Mouse (Mus musculus) hindbrain, embryonic 15.5 days (tissue): ENCODE data around the gene Nme2. TPM values are rescaled to one million over a fixed set of nuclear protein-coding genes. Genes with fewer than 3 reads are reported as not detected.
"Not testable (repeated sequence)": the region's sequence is repeated elsewhere in the genome, so short reads cannot be mapped to it uniquely, and the experiment has no call there.

Experiments used
- ATAC-seq: fragments of 200-750 bp; cut with Nextera tagmentation; 2 replicates; pipeline ENCODE4 v1.8.0; 2017; ENCODE audit warnings: low read depth, moderate number of reproducible peaks, moderate TSS enrichment; ENCODE audit not compliant: low FRiP score
- H3K27ac ChIP-seq: fragments of 300-500 bp; sonication (generic); replicated peaks from 2 replicates; pipeline ENCODE4 v1.5.1; 2015; ENCODE audit warnings: mild to moderate bottlenecking, inconsistent platforms
- H3K27me3 ChIP-seq: fragments of 300-500 bp; sonication (generic); 2 replicates; pipeline ENCODE4 v1.6.1; 2015; ENCODE audit warnings: control low read depth, inconsistent platforms
- H3K36me3 ChIP-seq: fragments of 300-500 bp; sonication (generic); 2 replicates; pipeline ENCODE4 v1.6.1; 2015; ENCODE audit warnings: control low read depth, inconsistent platforms
- H3K4me1 ChIP-seq: fragments of 300-500 bp; sonication (generic); replicated peaks from 2 replicates; pipeline ENCODE4 v1.6.1; 2015; ENCODE audit warnings: control low read depth, inconsistent platforms
- H3K4me2 ChIP-seq: fragments of 300-500 bp; sonication (generic); 2 replicates; pipeline ENCODE4 v1.6.1; 2015; ENCODE audit warnings: moderate library complexity, mild to moderate bottlenecking, inconsistent platforms
- H3K4me3 ChIP-seq: fragments of 300-500 bp; sonication (generic); 2 replicates; pipeline ENCODE4 v1.5.1; 2015; ENCODE audit warnings: mild to moderate bottlenecking, inconsistent platforms
- H3K9ac ChIP-seq: fragments of 300-500 bp; sonication (generic); 2 replicates; pipeline ENCODE4 v1.6.1; 2015; ENCODE audit warnings: inconsistent platforms
- H3K9me3 ChIP-seq: fragments of 300-500 bp; sonication (generic); 2 replicates; pipeline ENCODE4 v1.6.1; 2016; ENCODE audit warnings: control low read depth, inconsistent platforms
- WGBS: fragments of 180-500 bp; shearing (Covaris S2); methylation state at CpG from one replicate; pipeline ENCODE4 v1.1.7; 2015; 5-methylcytosine and 5-hydroxymethylcytosine counted together
- polyA plus RNA-seq: library from polyadenylated mRNA; unstranded; fragments of >200 nt; fragmentation: Nextera tagmentation; extraction: Ambion mirVana; gene quantifications from 2 replicates; pipeline ENCODE4 v1.2.1, GENCODE M21; 2015

The Nme2 gene
- polyA plus RNA-seq, 1 experiment from 2014 or later = 94.8 TPM

DNA sequence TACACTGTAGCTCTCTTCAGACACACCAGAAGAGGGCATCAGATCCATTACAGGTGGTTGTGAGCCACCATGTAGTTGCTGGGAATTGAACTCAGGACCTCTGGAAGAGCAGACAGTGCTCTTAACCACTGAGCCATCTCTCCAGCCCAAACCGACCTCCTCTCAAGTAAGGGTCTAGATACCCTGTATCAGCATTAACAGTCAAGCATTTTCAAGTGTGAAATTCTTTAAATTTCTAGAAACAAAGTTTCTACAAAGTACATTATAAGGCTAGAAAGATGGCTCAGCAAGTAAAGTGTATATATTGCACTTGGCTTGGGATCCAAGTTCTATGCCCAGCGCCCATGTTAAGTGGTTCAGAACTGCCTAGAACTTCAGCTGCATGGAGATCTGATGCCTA lies 41.0 kb downstream of the Nme2 start:
- WGBS = 92% methylated on average over 2 of the region's 2 CpGs
- H3K4me1 ChIP-seq, H3K27ac ChIP-seq, H3K4me2 ChIP-seq, ATAC-seq, H3K27me3 ChIP-seq, H3K4me3 ChIP-seq, H3K9ac ChIP-seq, H3K9me3 ChIP-seq: not testable (repeated sequence)
- peaks cover 54% of the 10 kb centered on the region for H3K36me3 ChIP-seq

DNA sequence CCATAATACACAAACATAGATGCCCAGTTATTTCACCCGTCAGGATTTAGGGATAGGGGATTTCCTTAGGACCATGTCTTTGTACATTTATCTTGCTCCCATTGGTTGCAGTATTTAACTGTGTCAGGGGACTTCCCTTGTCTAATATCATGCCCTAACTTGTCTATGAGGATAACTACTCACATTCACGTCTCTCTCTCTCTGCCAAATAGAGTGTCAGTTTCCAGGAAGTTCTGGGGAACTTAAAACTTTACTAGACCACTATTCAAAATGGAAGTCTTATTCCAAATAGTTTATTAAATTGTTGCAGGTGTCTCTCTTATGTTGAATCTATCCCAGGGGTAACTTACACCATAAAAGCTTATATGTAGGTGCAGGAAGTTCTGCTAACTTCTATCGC lies 44.5 kb downstream of the Nme2 start:
- ATAC-seq = no peak
- Histone ChIP-seq H3K9me3 (no peaks in the 10 kb centered on the region), H3K27ac (no peak overlapping the region), H3K9ac (no peak overlapping the region), H3K4me2 (no peak overlapping the region), H3K36me3 (peaks cover 62% of the 10 kb centered on the region), H3K4me1 (no peaks in the 10 kb centered on the region), H3K27me3 (no peaks in the 10 kb centered on the region), H3K4me3 (no peak overlapping the region)
- WGBS = 92% methylated on average over 3 of the region's 3 CpGs

DNA sequence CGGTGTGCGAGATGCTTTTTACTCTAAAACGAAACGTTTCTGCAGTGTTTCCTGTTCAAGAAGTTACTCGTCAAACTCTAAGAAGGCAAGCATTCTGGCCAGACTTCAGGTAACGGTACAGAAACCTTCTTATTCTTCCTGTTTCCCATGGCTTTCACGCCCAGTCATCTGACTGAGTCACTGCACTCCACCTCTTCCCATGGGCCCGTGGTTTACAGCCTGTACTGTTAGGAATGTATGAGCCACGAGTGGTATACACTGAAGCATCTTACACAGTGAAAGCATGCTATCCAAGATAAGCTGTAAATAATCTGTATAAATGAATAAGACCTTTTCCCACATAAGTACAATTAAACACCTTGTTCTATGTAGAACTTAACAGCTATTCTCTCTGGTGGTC lies 47.2 kb downstream of the Nme2 start:
- no peaks in the 10 kb centered on the region for H3K4me1 ChIP-seq
- no peaks in the 10 kb centered on the region for H3K9me3 ChIP-seq
- H3K4me2 ChIP-seq = no peak overlapping the region
- 92% methylated on average over 9 of the region's 9 CpGs for whole genome bisulfite sequencing
- no peak overlapping the region for H3K9ac ChIP-seq
- peaks cover 57% of the 10 kb centered on the region for H3K36me3 ChIP-seq
- H3K27ac ChIP-seq = no peak overlapping the region
- ATAC-seq = no peak
- no peaks in the 10 kb centered on the region for H3K27me3 ChIP-seq
- no peak overlapping the region for H3K4me3 ChIP-seq

DNA sequence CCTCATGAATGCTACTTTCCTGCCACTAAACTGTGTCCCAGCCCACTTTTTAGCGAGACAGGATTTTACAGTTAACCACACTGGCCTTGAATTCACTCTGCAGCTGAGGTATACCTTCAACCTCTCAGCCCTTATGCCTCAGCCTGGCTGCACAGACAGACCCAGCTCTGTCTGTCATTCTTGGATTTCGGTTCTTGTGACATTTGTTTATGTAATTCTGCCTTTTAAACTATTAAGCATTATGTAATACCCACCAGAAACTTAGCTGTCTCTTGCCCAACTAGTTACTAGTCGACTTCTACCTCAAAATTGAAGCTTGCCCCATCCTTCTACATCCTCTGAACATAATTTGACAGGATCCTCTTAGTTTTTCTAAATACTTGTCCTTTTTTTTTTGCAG lies 48.2 kb downstream of the Nme2 start:
- Histone ChIP-seq H3K9me3 (no peaks in the 10 kb centered on the region), H3K9ac (no peak overlapping the region), H3K4me2 (no peak overlapping the region), H3K4me3 (no peak overlapping the region), H3K27ac (no peak overlapping the region), H3K4me1 (no peaks in the 10 kb centered on the region), H3K36me3 (peaks cover 52% of the 10 kb centered on the region), H3K27me3 (no peaks in the 10 kb centered on the region)
- ATAC-seq = no peak
- WGBS = 89% methylated on average over 3 of the region's 3 CpGs

DNA sequence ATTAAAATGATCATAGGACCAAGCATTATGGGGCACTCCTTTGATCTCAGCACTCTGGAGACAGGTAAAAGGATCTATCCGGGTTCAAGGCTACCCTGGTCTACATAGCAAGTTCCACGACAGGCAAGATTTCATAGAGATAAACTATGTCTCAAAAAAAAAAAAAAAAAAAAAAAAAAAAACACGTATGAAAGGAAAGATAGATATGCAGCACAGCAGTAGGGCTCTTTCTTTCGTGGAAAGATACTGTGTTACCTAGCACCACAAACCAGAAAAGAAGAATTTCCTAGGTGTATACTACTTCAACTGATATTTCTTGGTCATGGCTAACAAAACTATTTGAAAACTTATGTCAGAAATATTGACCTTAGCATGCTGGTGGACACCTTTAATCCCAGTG lies 49.2 kb downstream of the Nme2 start:
- Histone ChIP-seq H3K27ac (no peak overlapping the region), H3K4me1 (no peaks in the 10 kb centered on the region), H3K9ac (no peak overlapping the region), H3K36me3 (peaks cover 51% of the 10 kb centered on the region), H3K4me3 (no peak overlapping the region), H3K9me3 (no peaks in the 10 kb centered on the region), H3K4me2 (no peak overlapping the region), H3K27me3 (no peaks in the 10 kb centered on the region)
- no peak for ATAC-seq
- WGBS = 91% methylated on average over 4 of the region's 4 CpGs

Other genes with a start within 250 kb of the Nme2 start
- 30.5 and 30.8 TPM in 2 replicates for gene Utp18, start 70.5 kb downstream of the Nme2 start, polyA plus RNA-seq
- 22.3 and 22.9 TPM in 2 replicates for gene Mbtd1, start 70.4 kb downstream of the Nme2 start, polyA plus RNA-seq
- 369 and 383 TPM in 2 replicates for gene Gm20390, start 12.0 kb upstream of the Nme2 start, polyA plus RNA-seq
- 346 and 369 TPM in 2 replicates for gene Nme1, start 12.3 kb upstream of the Nme2 start, polyA plus RNA-seq
- 77.4 and 89.5 TPM in 2 replicates for gene Spag9, start 39.8 kb upstream of the Nme2 start, polyA plus RNA-seq